Mouse (Mus musculus) heart, embryonic 15.5 days (tissue): ENCODE measurements around the gene Sfxn3. TPM values are rescaled to one million over a fixed set of nuclear protein-coding genes. Genes with fewer than 3 reads are reported as not detected.
"Not testable (repeated sequence)": the region's sequence is repeated elsewhere in the genome, so short reads cannot be mapped to it uniquely, and the experiment has no call there.

Source experiments
- ATAC-seq: fragments of 200-750 bp; cut with Nextera tagmentation; replicated peaks from 2 replicates; pipeline ENCODE4 v1.8.0; 2017; ENCODE audit warnings: low read depth, moderate TSS enrichment; ENCODE audit not compliant: insufficient number of reproducible peaks, insufficient read depth, low FRiP score
- H3K27ac ChIP-seq: fragments of 300-500 bp; sonication (generic); 2 replicates; pipeline ENCODE4 v1.5.1; 2015; ENCODE audit warnings: mild to moderate bottlenecking, inconsistent platforms
- H3K27me3 ChIP-seq: fragments of 300-500 bp; sonication (generic); 2 replicates; pipeline ENCODE4 v1.6.1; 2015; ENCODE audit warnings: inconsistent platforms
- H3K36me3 ChIP-seq: fragments of 300-500 bp; sonication (generic); 2 replicates; pipeline ENCODE4 v1.6.1; 2015; ENCODE audit warnings: mild to moderate bottlenecking, inconsistent platforms
- H3K4me1 ChIP-seq: fragments of 300-500 bp; sonication (generic); replicated peaks from 2 replicates; pipeline ENCODE4 v1.6.1; 2015; ENCODE audit warnings: inconsistent platforms
- H3K4me2 ChIP-seq: fragments of 300-500 bp; sonication (generic); 2 replicates; pipeline ENCODE4 v1.6.1; 2015; ENCODE audit warnings: inconsistent platforms, mild to moderate bottlenecking, moderate library complexity
- H3K4me3 ChIP-seq: fragments of 300-500 bp; sonication (generic); 2 replicates; pipeline ENCODE4 v1.5.1; 2015; ENCODE audit warnings: mild to moderate bottlenecking, inconsistent platforms
- H3K9ac ChIP-seq: fragments of 300-500 bp; sonication (generic); 2 replicates; pipeline ENCODE4 v1.6.1; 2015; ENCODE audit warnings: mild to moderate bottlenecking, inconsistent platforms
- H3K9me3 ChIP-seq: fragments of 300-500 bp; sonication (generic); replicated peaks from 2 replicates; pipeline ENCODE4 v1.6.1; 2016; ENCODE audit warnings: inconsistent platforms
- WGBS: fragments of 180-500 bp; shearing (Covaris S2); methylation state at CpG from one replicate; pipeline ENCODE4 v1.1.7; 2015; ENCODE audit warnings: mixed read lengths; 5-methylcytosine and 5-hydroxymethylcytosine counted together
- polyA plus RNA-seq: library from polyadenylated mRNA; unstranded; fragments of >200 nt; fragmentation: Nextera tagmentation; extraction: Ambion mirVana; gene quantifications from 2 replicates; pipeline ENCODE4 v1.2.1, GENCODE M21; 2015

Sfxn3 gene
- polyA plus RNA-seq, 1 experiment from 2014 or later = 16.1 TPM

- Histone ChIP-seq H3K4me1 (peaks cover 37% of the 10 kb centered on the region), H3K36me3 (peaks cover 16% of the 10 kb centered on the region), H3K4me2 (no peak overlapping the region), H3K27ac (no peak overlapping the region), H3K9ac (no peak overlapping the region), H3K4me3 (no peak overlapping the region), H3K27me3 (peaks cover 11% of the 10 kb centered on the region), H3K9me3 (no peaks in the 10 kb centered on the region)
- whole genome bisulfite sequencing = 15% methylated on average over 4 of the region's 4 CpGs
- ATAC-seq = peak; percentile 35; the same call in 1 of the 2 replicates
Measured at GRCm38 (mm10) chr19:45031780-45032179, 15.5 kb upstream of the Sfxn3 start.

DNA sequence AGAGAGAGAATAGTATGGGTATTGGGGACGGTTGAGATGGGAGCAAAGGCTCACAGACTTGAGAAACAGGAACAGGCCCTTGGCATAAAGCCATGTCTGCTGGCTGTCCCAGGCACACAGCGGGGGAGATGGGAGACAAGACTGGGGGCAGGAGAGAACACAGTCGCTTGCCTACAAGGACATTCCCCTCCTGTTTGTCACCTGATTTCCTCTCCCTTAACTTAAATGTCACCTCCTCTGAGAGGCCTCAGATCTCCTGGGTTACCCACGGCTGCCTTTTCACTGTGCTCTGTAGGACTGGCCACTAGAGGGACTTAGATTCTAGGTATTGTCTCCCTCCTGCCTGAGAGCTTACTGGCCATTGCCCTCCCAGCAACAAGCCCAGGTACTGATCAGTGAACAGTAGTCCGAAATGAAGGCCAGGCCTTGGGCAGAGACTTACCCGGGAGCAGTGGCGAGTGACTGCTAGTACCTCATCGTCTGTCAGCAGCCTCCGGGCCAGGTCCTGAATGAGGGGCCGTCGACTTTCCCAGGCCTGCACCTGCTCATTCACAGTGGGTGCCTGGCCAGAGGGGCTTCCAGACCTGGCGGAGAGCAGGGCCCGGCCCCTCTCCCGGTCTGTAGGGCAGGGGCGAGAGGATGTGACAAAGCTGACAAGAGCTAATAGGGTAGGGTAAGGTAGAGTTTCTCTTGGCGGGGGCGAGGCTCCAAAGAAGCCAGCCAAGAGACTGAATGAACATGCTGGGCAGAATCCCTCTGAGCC, 14.6 kb upstream of the Sfxn3 start:
- Histone ChIP-seq H3K9ac (0 out of 2 replicates have a peak overlapping the region, but pooled peaks have one; percentile 28), H3K36me3 (peaks cover 7% of the 10 kb centered on the region), H3K27ac (peak overlapping the region; percentile 54), H3K4me3 (no peak overlapping the region), H3K4me1 (peaks cover 32% of the 10 kb centered on the region), H3K9me3 (no peaks in the 10 kb centered on the region), H3K4me2 (0 out of 2 replicates have a peak overlapping the region, but pooled peaks have one; percentile 15), H3K27me3 (peaks cover 17% of the 10 kb centered on the region)
- ATAC-seq = no peak
- WGBS = 47% methylated on average over 17 of the region's 17 CpGs

- WGBS = 27% methylated on average over 16 of the region's 16 CpGs
- H3K4me3 ChIP-seq = no peak overlapping the region
- H3K9ac ChIP-seq = no peak overlapping the region
- no peak overlapping the region for H3K4me2 ChIP-seq
- no peak overlapping the region for H3K27ac ChIP-seq
- no peaks in the 10 kb centered on the region for H3K36me3 ChIP-seq
- H3K27me3 ChIP-seq = peaks cover 52% of the 10 kb centered on the region
- peaks cover 13% of the 10 kb centered on the region for H3K4me1 ChIP-seq
- no peak for ATAC-seq
- no peaks in the 10 kb centered on the region for H3K9me3 ChIP-seq
Measured at GRCm38 (mm10) chr19:45036867-45037266, 10.4 kb upstream of the Sfxn3 start.

DNA sequence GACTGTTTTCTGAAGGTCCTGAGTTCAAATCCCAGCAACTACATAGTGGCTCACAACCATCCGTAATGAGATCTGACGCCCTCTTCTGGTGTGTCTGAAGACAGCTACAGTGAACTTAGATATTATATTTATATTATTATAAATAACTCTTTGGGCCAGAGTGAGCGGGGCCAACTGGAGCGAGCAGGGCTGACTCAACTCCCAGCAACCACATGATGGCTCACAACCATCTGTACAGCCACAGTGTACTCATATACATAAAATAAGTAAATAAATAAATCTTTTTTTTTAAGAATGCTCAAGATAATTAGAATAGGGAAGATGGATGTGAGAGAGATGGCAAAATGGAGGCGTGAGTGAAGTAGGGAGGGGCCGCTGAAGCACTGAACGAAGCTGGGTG, 9.1 kb upstream of the Sfxn3 start:
- not testable (repeated sequence) for H3K36me3 ChIP-seq, ATAC-seq, H3K27ac ChIP-seq, H3K4me3 ChIP-seq, H3K9me3 ChIP-seq, H3K4me2 ChIP-seq, H3K4me1 ChIP-seq, H3K9ac ChIP-seq
- H3K27me3 ChIP-seq = peaks cover 64% of the 10 kb centered on the region
- WGBS = 83% methylated on average over 7 of the region's 7 CpGs

- H3K27ac ChIP-seq = no peak overlapping the region
- peaks cover 84% of the 10 kb centered on the region for H3K27me3 ChIP-seq
- H3K4me1 ChIP-seq = no peaks in the 10 kb centered on the region
- ATAC-seq = no peak
- WGBS = 51% methylated on average over 13 of the region's 13 CpGs
- H3K9ac ChIP-seq = no peak overlapping the region
- no peaks in the 10 kb centered on the region for H3K9me3 ChIP-seq
- no peak overlapping the region for H3K4me2 ChIP-seq
- H3K36me3 ChIP-seq = no peaks in the 10 kb centered on the region
- H3K4me3 ChIP-seq = no peak overlapping the region
Measured at GRCm38 (mm10) chr19:45040214-45040613, 7.1 kb upstream of the Sfxn3 start.

- H3K4me1 ChIP-seq = peaks cover 25% of the 10 kb centered on the region
- ATAC-seq = no peak
- H3K9me3 ChIP-seq = no peaks in the 10 kb centered on the region
- 68% methylated on average over 11 of the region's 11 CpGs for WGBS
- peaks cover 65% of the 10 kb centered on the region for H3K27me3 ChIP-seq
- no peaks in the 10 kb centered on the region for H3K36me3 ChIP-seq
- H3K4me2 ChIP-seq = no peak overlapping the region
- no peak overlapping the region for H3K27ac ChIP-seq
- no peak overlapping the region for H3K9ac ChIP-seq
- no peak overlapping the region for H3K4me3 ChIP-seq
Measured at GRCm38 (mm10) chr19:45044389-45044927, 2.8 kb upstream of the Sfxn3 start.

- WGBS = 35% methylated on average over 15 of the region's 15 CpGs
- no peak for ATAC-seq
- Histone ChIP-seq H3K4me2 (no peak overlapping the region), H3K9me3 (no peaks in the 10 kb centered on the region), H3K27ac (no peak overlapping the region), H3K36me3 (no peaks in the 10 kb centered on the region), H3K4me3 (no peak overlapping the region), H3K27me3 (peaks cover 57% of the 10 kb centered on the region), H3K4me1 (peaks cover 26% of the 10 kb centered on the region), H3K9ac (no peak overlapping the region)
Measured at GRCm38 (mm10) chr19:45045236-45045635, 2.1 kb upstream of the Sfxn3 start.

DNA sequence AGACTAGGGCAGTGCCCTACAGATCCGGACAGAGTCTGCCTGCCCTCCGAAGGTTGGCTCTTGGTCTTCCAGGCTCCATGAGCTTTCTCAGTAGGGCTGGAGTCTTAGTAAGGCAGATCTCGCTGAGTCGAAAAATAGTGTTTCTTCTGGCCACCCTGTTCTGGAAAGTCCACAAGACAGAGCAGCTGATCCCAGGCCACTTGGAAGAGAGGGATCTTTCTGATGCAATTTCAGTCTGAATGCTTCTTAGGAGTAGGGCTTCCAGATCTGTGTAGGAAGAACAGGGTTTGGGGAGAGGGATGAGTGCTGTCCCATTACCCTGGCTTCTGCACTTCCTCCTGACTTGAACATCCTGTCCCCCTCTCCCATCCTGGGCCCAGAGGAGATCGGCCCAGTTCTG, 1.7 kb upstream of the Sfxn3 start, which contains the start of gene Pdzd7:
Gene Pdzd7 (minus strand): TSS at position 67 of the 400 bp plus-strand sequence.
- Histone ChIP-seq H3K27ac (no peak within 1 kb of the TSS), H3K27me3 (peaks cover 53% of the 10 kb centered on the region), H3K36me3 (no peaks in the 10 kb centered on the region), H3K4me2 (peak within 1 kb of the TSS; percentile 90), H3K4me3 (peak within 1 kb of the TSS; percentile 63), H3K9ac (peak within 1 kb of the TSS; percentile 69), H3K4me1 (peaks cover 26% of the 10 kb centered on the region), H3K9me3 (no peaks in the 10 kb centered on the region)
- ATAC-seq = no peak
- 78% methylated on average over 5 of the region's 5 CpGs for WGBS

- peak overlapping the region; percentile 63 for H3K4me3 ChIP-seq
- peaks cover 44% of the 10 kb centered on the region for H3K27me3 ChIP-seq
- ATAC-seq = peak; percentile 33; the same call in 1 of the 2 replicates
- peak overlapping the region; percentile 90 for H3K4me2 ChIP-seq
- H3K9ac ChIP-seq = peak overlapping the region; percentile 69
- no peaks in the 10 kb centered on the region for H3K36me3 ChIP-seq
- no peaks in the 10 kb centered on the region for H3K9me3 ChIP-seq
- H3K27ac ChIP-seq = peak overlapping the region; percentile 93
- WGBS = 2% methylated on average over 34 of the region's 34 CpGs
- H3K4me1 ChIP-seq = peaks cover 26% of the 10 kb centered on the region
Measured at GRCm38 (mm10) chr19:45046523-45047321, 581 bp upstream of the Sfxn3 start.

DNA sequence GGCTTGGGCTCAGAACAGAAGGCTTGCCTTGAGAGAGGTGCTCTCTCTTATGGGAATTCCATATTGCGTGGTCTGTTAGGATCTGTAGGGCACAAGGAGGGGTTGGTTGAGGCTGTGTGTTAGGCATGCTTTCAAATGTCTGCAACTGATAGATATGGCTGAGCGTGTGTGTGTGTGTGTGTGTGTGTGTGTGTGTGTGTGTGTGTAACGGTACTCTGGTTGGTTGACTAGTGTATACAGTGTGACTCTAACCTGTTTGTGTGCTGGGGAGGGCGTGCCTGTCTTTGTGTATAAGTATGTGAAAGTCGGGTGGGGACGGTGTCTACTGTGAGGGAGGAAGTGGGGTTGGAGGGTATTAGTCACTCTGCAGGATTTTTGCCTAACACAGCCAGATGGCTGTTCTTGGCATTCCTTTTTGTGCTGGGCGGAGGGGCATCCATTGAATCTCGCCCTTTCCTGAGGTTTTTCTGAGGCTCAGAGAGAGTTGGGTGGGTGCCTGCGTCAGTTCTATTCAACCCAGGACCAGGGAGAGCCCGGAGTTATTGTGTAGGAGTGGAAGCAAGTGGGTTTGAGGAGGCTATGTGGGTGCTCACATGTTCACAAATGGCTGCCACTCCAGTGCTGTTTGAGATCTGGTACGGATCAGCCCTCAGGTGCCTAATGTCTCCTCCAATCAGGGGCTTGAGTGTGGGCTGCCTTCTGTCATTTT, 786 bp downstream of the Sfxn3 start:
- peaks cover 26% of the 10 kb centered on the region for H3K4me1 ChIP-seq
- H3K27ac ChIP-seq = peak overlapping the region; percentile 93
- peak overlapping the region; percentile 69 for H3K9ac ChIP-seq
- no peaks in the 10 kb centered on the region for H3K9me3 ChIP-seq
- 26% methylated on average over 11 of the region's 11 CpGs for WGBS
- H3K4me3 ChIP-seq = peak overlapping the region; percentile 63
- peaks cover 4% of the 10 kb centered on the region; the same call in 1 of the 2 replicates for H3K36me3 ChIP-seq
- peak; percentile 58 for ATAC-seq
- peak overlapping the region; percentile 90 for H3K4me2 ChIP-seq
- H3K27me3 ChIP-seq = peaks cover 32% of the 10 kb centered on the region
